Mouse (Mus musculus) bone marrow macrophage, adult 2 months (primary cell): ENCODE data around the gene Ccdc85b. TPM values are rescaled to one million over a fixed set of nuclear protein-coding genes. Genes with fewer than 3 reads are reported as not detected.
A peak's percentile ranks its signal among the peaks of the same experiment; 100 is the strongest.
"Not testable (repeated sequence)": the region's sequence is repeated elsewhere in the genome, so short reads cannot be mapped to it uniquely, and the experiment has no call there.

Experiments
- H3K27ac ChIP-seq: 2 replicates; pipeline ENCODE4 v1.5.1; 2012; ENCODE audit warnings: low read depth, low read length; ENCODE audit not compliant: insufficient read depth
- H3K4me1 ChIP-seq: 2 replicates; pipeline ENCODE4 v1.6.1; 2012; ENCODE audit warnings: low read length; ENCODE audit not compliant: control insufficient read depth, insufficient read depth
- H3K4me3 ChIP-seq: 2 replicates; pipeline ENCODE4 v1.5.1; 2012; ENCODE audit warnings: mild to moderate bottlenecking, low read length, moderate library complexity; ENCODE audit not compliant: insufficient read depth
- CTCF ChIP-seq: IDR thresholded peaks from 2 replicates; pipeline ENCODE4 v1.5.1; 2012; ENCODE audit warnings: low read depth, mild to moderate bottlenecking, low read length, moderate library complexity
- POLR2A ChIP-seq: IDR thresholded peaks from 2 replicates; pipeline ENCODE4 v1.6.1; 2012; ENCODE audit warnings: mild to moderate bottlenecking, low read depth, low read length, borderline replicate concordance
- polyA plus RNA-seq: library from polyadenylated mRNA; stranded (reverse); fragments of >200 nt; gene quantifications from 2 replicates; pipeline ENCODE4 v1.2.4, GENCODE M21; 2012; ENCODE audit not compliant: missing spikeins, insufficient read depth, insufficient read length

Gene Ccdc85b
- polyA plus RNA-seq = 3.6 and 4.2 TPM in 2 replicates

DNA sequence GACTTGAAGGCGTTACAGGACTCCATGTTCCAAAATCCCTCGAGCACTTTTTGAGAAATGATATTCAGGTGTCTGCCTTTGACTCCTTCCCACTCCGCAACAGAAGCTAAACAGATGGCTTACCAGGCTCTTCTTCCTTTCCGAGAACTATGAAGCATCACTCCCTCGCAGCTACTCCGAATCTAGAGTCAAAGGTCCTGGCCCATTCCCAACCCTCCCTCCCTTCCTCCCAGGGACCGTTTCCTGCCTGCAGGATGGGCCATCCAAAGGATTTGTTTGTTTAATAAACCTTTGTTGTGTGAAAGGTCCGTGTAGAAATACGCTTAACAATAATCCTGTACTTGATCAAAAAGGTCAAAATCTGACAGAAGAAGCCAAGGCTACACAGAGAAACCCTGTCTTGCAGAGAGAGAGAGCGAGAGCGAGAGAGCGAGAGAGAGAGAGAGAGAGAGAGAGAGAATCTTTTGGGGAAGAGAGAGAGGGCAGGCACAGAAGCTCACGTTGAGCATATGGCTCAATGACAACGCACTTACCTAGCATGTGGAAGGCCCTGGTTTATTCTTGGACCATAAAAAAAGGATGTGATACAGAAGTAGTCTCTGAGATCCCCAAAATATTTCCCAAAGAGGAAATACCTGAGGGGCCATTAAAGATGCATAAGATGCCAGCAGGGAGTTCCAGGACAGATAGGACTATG, at the start of gene Ccdc85b:
TSS of gene Ccdc85b (minus strand) at position 149 of the 697 bp plus-strand sequence.
- H3K4me3 ChIP-seq = peak within 1 kb of the TSS; percentile 95
- peaks cover 14% of the 10 kb centered on the region for H3K4me1 ChIP-seq
- H3K27ac ChIP-seq = peak within 1 kb of the TSS; percentile 53
- TF ChIP-seq CTCF (0 out of 2 replicates have a peak, but pooled peaks have one; percentile 19), POLR2A (no peak)

DNA sequence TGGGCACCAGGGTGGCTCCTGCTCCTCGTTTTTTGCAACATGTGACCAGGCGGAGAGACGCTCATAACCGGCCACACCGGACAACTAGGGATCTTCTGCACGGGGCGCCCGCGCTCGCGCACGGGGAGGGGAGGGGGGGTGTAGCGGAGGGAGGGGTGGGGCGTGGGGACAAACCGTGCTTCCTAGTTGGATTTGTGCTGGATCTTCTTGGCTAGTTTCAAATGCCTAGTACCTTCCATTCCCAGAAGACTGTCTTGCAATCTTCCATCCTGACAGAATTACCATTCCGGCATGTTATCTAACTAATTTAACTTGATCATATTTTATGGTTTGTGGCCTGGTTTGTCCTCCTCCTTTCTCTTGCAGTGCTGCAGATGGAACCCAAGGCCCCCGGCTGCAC, 46.0 kb upstream of the Ccdc85b start, which contains the start of gene 1700020D05Rik:
TSS of gene 1700020D05Rik (minus strand) at position 101 of the 400 bp plus-strand sequence.
- Histone ChIP-seq H3K4me1 (no peaks in the 10 kb centered on the region), H3K4me3 (no peak within 1 kb of the TSS), H3K27ac (no peak within 1 kb of the TSS)
- TF ChIP-seq CTCF (no peak), POLR2A (no peak)

DNA sequence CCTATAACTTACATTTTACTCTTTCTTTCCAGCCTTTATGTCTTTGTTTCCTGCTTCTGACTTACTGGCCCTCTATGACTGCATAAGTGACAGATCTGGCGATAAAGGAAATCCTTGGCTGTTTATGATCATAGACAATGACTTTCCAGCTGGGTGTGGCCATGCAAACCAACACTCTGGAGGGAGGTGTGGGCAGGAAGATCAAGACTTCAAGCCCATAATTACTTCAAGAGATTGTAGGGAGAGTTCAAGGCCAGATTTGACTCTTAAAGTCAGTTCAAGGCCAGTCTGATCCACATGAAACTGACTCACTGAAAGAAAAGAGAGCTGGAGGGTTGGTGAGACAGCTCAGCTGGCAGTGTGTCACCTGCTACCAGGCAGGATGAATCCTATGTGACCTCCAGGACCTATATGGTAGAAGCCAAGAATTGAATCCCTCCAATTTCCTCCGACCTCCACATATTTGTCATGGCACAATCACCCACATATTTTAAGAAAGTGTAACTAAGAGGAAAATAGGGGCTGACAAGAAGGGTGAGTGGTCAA, 42.7 kb upstream of the Ccdc85b start:
- Histone ChIP-seq H3K27ac (no peak overlapping the region), H3K4me1 (no peaks in the 10 kb centered on the region), H3K4me3 (no peak overlapping the region)
- no peak for TF ChIP-seq POLR2A
- no peak for TF ChIP-seq CTCF

DNA sequence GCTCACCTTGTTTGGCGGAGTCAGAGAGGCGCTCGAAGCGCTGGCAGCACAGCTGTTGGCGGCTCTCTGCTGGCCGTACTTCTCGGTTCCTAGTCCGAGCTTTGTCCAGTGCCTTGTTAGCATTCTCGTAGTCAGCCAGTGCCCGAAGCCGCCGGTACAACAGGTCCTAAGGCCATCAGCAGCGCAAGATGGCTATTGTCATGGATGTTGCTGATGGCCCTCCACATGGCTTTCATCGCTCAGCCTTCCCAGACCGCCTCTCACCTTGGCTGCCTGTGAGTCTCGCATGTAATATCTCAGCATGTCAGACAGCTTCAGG, 38.3 kb upstream of the Ccdc85b start:
- TF ChIP-seq POLR2A (no peak), CTCF (no peak)
- no peak overlapping the region for H3K27ac ChIP-seq
- no peak overlapping the region for H3K4me3 ChIP-seq
- peaks cover 3% of the 10 kb centered on the region for H3K4me1 ChIP-seq

DNA sequence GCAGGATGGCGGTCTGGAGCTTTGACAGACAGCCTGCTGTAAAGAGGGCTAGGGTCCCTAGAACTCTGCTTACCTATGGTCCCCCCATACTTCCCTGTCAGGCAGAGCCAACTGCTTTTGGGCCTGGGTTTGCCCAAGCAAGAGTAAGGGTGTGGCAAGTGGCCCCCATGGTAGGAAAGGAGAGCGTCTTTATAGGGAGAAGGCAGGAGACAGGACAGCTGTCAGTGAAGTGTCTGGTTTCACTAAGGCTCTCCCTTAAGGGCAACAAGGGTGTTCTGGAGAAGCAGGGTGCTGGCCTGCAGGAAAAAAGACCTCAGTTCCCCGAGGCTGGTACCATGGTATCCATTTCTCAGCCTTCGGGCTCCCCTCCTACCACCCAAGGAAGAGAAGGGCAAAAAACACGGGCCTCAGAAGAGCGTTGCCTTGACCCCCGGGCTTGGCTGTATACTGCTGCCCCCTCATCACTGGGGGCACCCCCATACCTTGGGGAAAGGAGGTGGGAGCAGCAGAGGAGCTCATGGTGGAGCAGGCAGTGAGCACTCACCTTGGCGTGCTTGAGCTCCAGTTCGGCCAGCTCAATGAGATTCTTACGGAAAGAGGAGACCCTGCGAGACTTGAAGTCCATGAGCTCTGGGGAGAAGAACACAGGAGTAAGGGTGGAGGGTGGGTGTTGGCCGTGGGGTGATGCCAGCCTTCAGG, 37.8 kb upstream of the Ccdc85b start:
- Histone ChIP-seq H3K27ac (no peak overlapping the region), H3K4me3 (no peak overlapping the region), H3K4me1 (peaks cover 3% of the 10 kb centered on the region)
- TF ChIP-seq CTCF = no peak
- no peak for TF ChIP-seq POLR2A

DNA sequence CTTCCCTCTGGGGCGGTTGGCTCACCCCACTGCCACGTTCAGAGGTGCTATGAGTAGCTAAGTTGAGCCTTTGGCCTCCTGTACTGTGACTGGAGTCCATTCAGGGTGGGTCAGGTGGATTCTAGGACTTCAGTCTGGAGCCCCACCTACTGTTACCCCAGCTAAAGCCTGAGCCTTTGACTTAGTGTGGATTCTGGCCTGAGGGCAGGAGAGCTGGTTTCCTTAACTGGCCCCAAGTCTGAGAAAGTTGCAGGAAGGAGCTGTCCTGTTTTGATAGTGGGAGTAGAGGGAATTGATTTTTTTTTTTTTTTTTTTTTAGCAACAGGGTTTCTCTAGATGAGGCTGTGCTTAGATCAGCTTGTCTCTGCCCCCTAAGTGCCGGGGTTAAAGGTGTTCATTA, 36.6 kb upstream of the Ccdc85b start:
- H3K4me1 ChIP-seq = peaks cover 3% of the 10 kb centered on the region
- H3K27ac ChIP-seq = no peak overlapping the region
- H3K4me3 ChIP-seq = no peak overlapping the region
- TF ChIP-seq CTCF (no peak), POLR2A (no peak)

DNA sequence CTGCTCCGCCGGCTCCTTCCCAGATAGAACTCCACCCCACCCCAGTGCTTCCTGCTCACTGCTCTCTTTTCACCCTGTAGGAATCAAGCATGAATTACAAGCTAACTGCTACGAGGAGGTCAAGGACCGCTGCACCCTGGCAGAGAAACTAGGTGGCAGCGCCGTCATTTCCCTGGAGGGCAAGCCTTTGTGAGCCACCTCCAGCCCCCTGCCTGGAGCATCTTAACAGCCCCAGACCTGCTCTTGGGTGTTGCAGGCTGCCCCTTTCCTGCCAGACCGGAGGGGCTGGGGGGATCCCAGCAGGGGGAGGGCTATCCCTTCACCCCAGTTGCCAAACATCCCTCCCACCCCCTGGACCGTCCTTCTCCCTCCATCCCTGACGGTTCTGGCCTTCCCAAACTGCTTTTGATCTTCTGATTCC, 35.6 kb upstream of the Ccdc85b start:
- H3K4me1 ChIP-seq, H3K4me3 ChIP-seq, H3K27ac ChIP-seq: not testable (repeated sequence)

DNA sequence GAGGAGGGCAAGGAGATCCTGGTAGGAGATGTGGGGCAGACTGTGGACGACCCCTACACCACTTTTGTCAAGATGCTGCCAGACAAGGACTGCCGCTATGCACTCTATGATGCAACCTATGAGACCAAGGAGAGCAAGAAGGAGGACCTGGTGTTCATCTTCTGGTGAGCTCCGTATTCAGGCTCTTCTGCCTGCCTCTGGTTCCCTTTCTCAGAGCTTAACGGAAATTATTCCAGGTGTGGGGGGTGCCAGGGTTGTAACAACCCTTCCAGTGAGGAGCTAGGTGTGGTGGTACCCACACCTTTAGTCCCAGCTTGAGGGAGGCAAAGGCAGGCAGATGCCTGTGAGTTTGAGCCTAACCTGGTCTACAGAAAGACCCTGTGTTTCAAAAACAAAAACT, 34.9 kb upstream of the Ccdc85b start:
- Histone ChIP-seq H3K4me3 (peak overlapping the region; percentile 86), H3K4me1 (peaks cover 3% of the 10 kb centered on the region), H3K27ac (no peak overlapping the region)
- TF ChIP-seq CTCF (no peak), POLR2A (no peak)

DNA sequence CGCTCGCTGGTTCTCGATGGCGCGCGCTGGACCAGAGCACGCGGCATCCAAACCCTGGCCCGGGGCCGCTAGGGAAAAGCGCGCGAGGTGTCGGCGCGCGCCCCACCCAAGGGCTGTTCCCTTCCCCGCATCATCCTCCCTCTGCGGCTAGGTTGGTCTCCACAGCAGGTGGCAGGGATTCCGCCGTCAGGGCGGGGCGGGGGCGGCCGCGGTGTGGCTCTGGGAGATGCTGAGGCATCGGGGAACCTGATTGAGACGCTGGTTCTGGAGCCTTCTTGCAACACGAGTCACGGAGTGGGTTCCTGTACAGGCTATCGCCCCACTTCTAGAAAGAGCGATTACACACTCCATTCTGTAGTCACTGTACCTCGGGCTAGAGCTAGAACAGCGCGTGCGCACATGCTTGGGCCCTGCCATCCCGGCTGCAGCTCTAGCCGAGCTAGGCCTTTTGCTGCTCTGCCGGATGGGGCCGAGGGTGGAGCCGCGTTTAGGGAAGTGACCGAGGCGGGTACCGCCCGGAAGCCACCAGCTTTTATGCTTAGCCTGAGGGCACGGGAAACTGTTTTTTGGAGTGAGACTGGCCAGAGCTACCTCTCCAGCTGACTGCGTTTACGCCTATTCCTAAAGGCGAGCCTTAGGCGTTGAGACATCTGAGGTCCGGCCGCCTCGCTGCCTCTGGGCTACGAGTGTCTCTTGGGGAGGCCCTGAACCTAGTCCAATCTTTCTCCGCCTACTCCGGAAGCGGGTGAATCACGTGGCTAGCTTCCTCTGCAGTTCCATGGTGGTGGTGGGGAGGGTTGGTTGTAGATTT, 33.4 kb upstream of the Ccdc85b start:
- H3K27ac ChIP-seq = peak overlapping the region; percentile 97
- peak overlapping the region; percentile 86 for H3K4me3 ChIP-seq
- peaks cover 12% of the 10 kb centered on the region for H3K4me1 ChIP-seq
- TF ChIP-seq POLR2A (0 out of 2 replicates have a peak, but pooled peaks have one; percentile 45), CTCF (no peak)

DNA sequence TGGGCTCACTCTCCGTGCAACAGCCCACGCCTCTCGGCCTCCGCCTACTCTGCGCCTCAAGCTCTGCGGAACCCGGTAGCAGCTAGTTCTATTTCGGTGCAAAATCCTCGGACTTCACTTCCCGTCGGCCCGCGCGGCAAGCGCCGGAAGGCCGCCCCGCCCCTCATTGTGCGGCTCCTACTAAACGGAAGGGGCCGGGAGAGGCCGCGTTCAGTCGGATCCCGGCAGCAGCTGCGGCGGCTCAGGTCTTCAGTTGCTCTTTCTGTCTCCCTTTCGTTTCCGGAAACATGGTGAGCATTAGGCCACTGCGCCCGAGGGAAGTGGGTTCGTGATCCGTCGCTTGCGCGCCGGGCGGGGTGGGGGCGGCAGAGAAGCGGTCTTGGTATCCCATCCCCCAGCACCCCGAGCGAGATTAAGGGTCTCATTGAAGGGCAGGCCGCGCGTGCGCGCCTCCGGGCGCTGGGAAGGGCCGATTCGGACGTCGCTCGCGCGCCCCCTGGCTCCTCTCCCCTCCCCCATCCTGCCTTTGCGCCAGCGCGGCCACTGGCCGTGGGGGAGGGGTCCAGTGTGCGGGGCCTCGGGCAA, 32.7 kb upstream of the Ccdc85b start, which contains the start of gene Cfl1:
TSS of gene Cfl1 (plus strand) at position 143 of the 585 bp plus-strand sequence.
- peak within 1 kb of the TSS; percentile 97 for H3K27ac ChIP-seq
- TF ChIP-seq CTCF (no peak), POLR2A (peak; percentile 54; the same call in 1 of the 2 replicates)
- peak within 1 kb of the TSS; percentile 86 for H3K4me3 ChIP-seq
- peaks cover 12% of the 10 kb centered on the region for H3K4me1 ChIP-seq

DNA sequence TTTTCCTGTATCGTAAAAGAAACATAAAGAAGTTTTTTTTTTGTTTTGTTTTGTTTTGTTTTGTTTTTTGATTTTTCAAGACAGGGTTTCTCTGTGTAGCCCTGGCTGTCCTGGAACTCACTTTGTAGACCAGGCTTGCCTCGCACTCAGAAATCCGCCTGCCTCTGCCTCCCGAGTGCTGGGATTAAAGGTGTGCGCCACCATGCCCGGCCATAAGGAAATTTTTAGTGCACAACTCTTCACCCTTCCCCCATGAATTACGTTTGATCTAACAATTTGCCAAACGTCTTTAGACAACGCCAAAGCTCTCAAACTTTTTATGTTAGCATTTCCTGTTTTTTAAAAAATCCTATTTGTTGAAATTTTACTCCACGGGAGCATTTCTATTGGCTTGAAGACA, 32.0 kb upstream of the Ccdc85b start:
- Histone ChIP-seq H3K27ac (peak overlapping the region; percentile 72), H3K4me1 (peaks cover 12% of the 10 kb centered on the region)
- H3K4me3 ChIP-seq = not testable (repeated sequence)
